Mouse (Mus musculus) erythroblast, embryonic 14.5 days (primary cell): ENCODE measurements at regions not wholly inside any gene's neighbourhood (a gene's known extent, or its start where the extent isn't known, plus 50 kb on each side); places are given as distances from the start of the nearest gene placed in this dataset.
"Not testable (repeated sequence)": the region's sequence is repeated elsewhere in the genome, so short reads cannot be mapped to it uniquely, and the experiment has no call there.

Experiments used
- H3K27me3 ChIP-seq: 2 replicates; pipeline ENCODE4 v1.6.1; 2012; ENCODE audit warnings: inconsistent platforms; ENCODE audit not compliant: control insufficient read depth
- H3K36me3 ChIP-seq: 2 replicates; pipeline ENCODE4 v1.6.1; 2012; ENCODE audit warnings: mild to moderate bottlenecking, inconsistent platforms; ENCODE audit not compliant: control insufficient read depth
- H3K4me1 ChIP-seq: 2 replicates; pipeline ENCODE4 v1.6.1; 2012; ENCODE audit warnings: inconsistent platforms; ENCODE audit not compliant: control insufficient read depth
- H3K4me3 ChIP-seq: replicated peaks from 2 replicates; pipeline ENCODE3; 2012; ENCODE audit warnings: moderate library complexity, mild to moderate bottlenecking, inconsistent platforms
- H3K9me3 ChIP-seq: 2 replicates; pipeline ENCODE4 v1.6.1; 2012; ENCODE audit warnings: low read length, inconsistent platforms, mixed read lengths; ENCODE audit not compliant: control insufficient read depth
- GATA1 ChIP-seq: IDR thresholded peaks from 2 replicates; pipeline ENCODE4 v1.6.1; 2012; ENCODE audit warnings: low read length, inconsistent platforms, mixed read lengths
- TAL1 ChIP-seq: IDR thresholded peaks from 3 replicates; pipeline ENCODE4 v1.6.1; 2012; ENCODE audit warnings: low read length, inconsistent platforms, mixed read lengths

DNA sequence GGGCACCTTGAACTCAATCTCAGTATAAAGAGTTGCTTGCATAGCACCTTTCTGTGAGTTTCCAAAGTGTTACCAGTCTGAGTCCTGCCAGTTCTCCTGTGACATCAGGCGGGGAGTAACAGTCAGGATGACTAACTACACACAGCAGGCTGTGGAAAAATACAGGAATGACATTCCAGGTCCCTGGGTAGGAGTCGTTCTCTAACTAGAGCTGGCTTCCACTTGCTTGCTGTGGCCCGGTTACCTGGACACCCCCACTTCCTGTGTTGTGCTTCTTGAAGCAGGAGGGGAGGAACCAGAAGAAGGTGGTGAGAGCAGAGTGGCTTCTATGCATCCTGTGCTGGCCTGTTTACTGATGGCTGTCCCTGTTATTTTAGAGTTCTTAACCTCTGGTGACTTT lies 81.0 kb downstream of the Btg1 start:
- Histone ChIP-seq H3K9me3 (no peaks in the 10 kb centered on the region), H3K4me3 (no peak overlapping the region)

DNA sequence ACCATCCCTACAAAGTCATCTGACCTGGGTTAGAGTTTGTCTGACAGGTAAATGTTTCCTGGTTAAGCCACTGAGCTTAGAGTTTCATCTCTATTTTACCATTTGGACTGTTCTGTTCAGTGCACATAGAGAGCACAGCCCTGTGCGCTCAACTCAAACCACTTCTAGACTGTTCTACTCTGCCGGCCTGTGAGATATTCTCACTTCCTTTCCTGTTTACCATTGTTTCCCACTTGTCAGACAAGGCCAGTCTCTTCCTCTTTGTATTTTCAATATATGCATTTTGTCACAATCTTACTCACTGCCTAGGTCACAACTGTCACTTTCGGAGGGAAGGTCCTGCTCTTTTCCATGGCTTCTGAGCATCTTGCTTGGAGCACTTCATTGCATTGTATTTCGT lies 89.8 kb downstream of the Btg1 start:
- no peaks in the 10 kb centered on the region for H3K4me1 ChIP-seq
- H3K9me3 ChIP-seq = no peaks in the 10 kb centered on the region
- no peak for TF ChIP-seq TAL1
- TF ChIP-seq GATA1 = no peak
- no peaks in the 10 kb centered on the region for H3K36me3 ChIP-seq
- H3K4me3 ChIP-seq = no peak overlapping the region
- no peaks in the 10 kb centered on the region for H3K27me3 ChIP-seq

More for the DNA sequence above, 81.0 kb downstream of the Btg1 start:
- no peaks in the 10 kb centered on the region for H3K36me3 ChIP-seq
- TF ChIP-seq TAL1 = no peak
- no peak for TF ChIP-seq GATA1
- H3K27me3 ChIP-seq = no peaks in the 10 kb centered on the region
- H3K4me1 ChIP-seq = no peaks in the 10 kb centered on the region

DNA sequence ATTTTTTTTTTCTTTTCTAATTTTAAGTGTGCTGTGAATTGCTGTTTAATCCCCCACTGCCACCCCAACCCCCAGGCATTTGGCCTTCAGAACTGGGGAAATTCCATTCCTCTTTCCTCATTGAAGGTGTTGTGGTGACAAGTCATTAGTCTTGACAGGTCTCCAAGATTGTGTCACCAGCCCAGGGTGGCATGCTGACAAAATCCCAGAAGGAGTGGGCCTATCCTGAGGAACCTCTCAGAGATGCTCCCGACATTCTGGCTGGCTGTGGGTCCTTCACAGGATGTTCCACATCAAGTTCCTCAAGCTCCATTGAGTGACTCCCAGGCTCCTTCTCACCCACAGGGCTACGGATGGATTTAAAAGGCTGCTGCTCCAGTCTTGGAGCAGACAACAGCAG lies 91.7 kb downstream of the Btg1 start:
- no peak overlapping the region for H3K4me3 ChIP-seq
- no peaks in the 10 kb centered on the region for H3K9me3 ChIP-seq
- H3K36me3 ChIP-seq = no peaks in the 10 kb centered on the region
- H3K27me3 ChIP-seq = no peaks in the 10 kb centered on the region
- H3K4me1 ChIP-seq = no peaks in the 10 kb centered on the region
- no peak for TF ChIP-seq GATA1
- TF ChIP-seq TAL1 = no peak

DNA sequence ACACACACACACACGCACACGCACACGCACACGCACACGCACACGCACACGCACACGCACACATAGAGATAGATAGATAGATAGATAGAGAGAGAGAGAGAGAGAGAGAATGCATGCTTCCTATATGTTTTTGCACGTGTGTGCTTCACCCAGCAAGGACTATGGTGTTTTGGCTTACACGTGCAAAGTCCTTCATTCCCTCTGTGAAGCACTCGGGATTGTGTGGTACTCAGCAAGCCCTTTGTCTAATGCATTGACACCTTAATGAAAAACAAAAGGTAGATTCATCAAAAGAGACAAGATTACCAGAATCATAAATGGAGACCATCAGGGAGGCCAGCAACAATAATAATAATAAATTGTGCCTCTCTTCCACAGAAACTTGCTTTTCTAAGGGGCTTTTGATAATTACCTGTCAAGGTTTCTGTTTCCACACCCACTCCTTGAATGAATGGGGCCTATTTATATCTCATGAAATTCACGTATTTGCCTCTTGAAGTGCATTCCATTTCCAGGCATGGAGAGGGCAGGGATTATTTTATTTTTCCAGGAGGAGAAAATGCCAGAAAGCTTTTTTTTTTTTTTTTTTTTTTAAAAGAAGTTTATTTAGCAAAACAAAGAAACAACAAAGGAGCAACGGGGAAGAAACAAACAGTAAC lies 93.0 kb downstream of the Btg1 start:
- H3K36me3 ChIP-seq = no peaks in the 10 kb centered on the region
- no peak overlapping the region for H3K4me3 ChIP-seq
- H3K27me3 ChIP-seq = no peaks in the 10 kb centered on the region
- no peak for TF ChIP-seq GATA1
- TF ChIP-seq TAL1 = no peak
- no peaks in the 10 kb centered on the region for H3K9me3 ChIP-seq
- no peaks in the 10 kb centered on the region for H3K4me1 ChIP-seq

DNA sequence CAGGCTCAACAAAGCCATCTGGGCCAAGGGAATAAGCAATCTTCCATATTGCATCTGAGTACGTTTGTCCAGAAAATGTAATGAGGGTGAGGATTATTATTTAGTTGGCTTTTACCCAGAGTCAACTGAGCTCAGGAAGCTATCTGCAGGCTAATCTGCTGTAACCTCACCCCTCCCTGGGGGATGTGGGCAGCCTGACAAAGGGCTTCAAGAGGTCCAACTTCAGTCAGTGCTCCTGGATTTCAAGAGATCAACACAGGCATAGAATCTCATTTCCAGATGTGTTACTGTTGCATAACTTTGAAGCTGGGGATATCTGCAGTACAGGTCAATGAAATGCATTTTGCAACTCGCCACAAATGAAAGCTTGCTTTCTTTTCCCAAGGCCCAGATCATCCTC lies 95.2 kb downstream of the Btg1 start:
- no peaks in the 10 kb centered on the region for H3K36me3 ChIP-seq
- no peaks in the 10 kb centered on the region for H3K9me3 ChIP-seq
- TF ChIP-seq GATA1 (no peak), TAL1 (no peak)
- no peaks in the 10 kb centered on the region for H3K27me3 ChIP-seq
- no peak overlapping the region for H3K4me3 ChIP-seq
- H3K4me1 ChIP-seq = no peaks in the 10 kb centered on the region

DNA sequence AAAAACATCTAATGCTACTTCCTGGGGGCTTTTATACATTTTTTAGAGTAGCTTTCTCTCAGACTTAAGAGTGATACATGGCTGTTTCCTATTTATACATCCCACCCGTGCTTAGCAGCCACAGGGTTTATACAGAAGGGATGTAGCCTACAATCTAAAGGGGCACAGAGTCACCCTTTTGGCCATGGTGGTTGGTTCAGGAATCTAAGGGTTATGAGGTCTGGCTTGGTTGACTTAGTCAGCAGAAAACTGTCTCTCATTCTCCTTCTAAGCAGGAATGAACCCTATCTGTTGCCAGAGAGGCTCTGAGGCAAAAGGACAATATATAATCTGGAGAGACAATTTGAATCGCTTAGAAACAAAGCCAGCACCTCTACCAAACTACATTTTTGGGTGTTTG lies 97.9 kb downstream of the Btg1 start:
- H3K4me1 ChIP-seq = no peaks in the 10 kb centered on the region
- no peak for TF ChIP-seq TAL1
- no peak for TF ChIP-seq GATA1
- H3K36me3 ChIP-seq = no peaks in the 10 kb centered on the region
- H3K9me3 ChIP-seq = no peaks in the 10 kb centered on the region
- no peaks in the 10 kb centered on the region for H3K27me3 ChIP-seq
- H3K4me3 ChIP-seq = no peak overlapping the region

DNA sequence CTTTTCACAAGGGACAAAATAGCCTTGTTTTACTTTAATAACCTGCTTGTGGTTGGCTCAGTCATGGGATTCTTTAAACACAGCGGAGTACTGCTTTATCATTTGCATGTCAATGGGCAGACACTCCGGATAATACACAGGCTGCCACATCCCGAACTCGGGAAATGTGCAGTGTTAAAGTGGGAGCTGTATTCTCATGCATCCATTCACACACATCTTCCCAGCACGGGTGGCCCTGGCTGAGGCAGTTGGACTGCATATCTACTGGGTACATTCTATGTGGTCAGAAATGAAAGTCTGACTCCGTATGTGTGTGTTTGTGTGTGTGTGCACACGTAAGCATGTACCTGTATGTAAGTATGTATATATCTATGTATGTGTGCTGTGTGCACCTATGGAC lies 100.5 kb downstream of the Btg1 start:
- no peaks in the 10 kb centered on the region for H3K27me3 ChIP-seq

DNA sequence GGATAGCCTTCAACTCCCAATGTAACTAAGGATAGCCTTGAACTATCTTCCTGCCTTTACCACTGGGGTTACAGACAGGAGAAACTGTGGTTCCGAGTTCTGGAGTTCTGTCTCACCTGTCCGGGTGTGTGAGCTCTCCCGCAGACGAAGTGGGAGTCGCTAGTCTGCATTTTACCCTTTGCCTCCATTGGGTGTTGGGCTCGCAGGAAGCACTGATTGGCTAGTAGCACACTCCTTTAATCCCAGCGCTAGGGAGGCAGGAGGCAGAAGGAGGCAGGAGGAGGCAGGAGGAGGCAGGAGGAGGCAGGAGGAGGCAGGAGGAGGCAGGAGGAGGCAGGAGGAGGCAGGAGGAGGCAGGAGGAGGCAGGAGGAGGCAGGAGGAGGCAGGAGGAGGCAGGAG lies 101.9 kb downstream of the Btg1 start:
- H3K4me1 ChIP-seq = peaks cover 12% of the 10 kb centered on the region
- H3K27me3 ChIP-seq, H3K9me3 ChIP-seq, H3K4me3 ChIP-seq, H3K36me3 ChIP-seq: not testable (repeated sequence)

More for the DNA sequence above, 100.5 kb downstream of the Btg1 start:
- no peaks in the 10 kb centered on the region for H3K9me3 ChIP-seq
- no peak for TF ChIP-seq GATA1
- TF ChIP-seq TAL1 = no peak
- H3K4me3 ChIP-seq = no peak overlapping the region
- no peaks in the 10 kb centered on the region for H3K36me3 ChIP-seq
- H3K4me1 ChIP-seq = peaks cover 8% of the 10 kb centered on the region

DNA sequence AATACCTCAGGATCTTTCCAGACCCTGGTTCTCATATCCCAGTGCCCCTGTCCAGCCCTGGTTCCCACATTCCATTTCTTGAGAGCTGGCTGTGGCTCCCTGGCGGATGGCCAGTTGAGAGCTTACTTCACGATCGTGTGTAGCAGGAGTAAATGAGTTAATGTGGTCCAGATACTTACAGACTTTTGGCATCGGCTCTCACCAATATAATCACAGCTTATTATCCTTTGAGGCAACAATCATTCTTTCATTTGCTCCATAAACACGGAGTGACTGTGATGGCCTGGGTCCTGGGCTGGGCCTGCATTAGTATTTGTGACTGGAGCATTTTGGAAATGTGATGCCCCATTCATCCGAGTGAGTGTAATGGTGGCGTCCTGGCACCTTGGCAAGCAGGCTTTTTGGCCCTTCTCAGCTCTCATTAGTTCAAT lies 103.5 kb downstream of the Btg1 start:
- no peaks in the 10 kb centered on the region for H3K9me3 ChIP-seq
- no peaks in the 10 kb centered on the region for H3K27me3 ChIP-seq
- no peaks in the 10 kb centered on the region for H3K36me3 ChIP-seq
- TF ChIP-seq GATA1 = no peak
- no peak for TF ChIP-seq TAL1
- H3K4me1 ChIP-seq = peaks cover 13% of the 10 kb centered on the region
- no peak overlapping the region for H3K4me3 ChIP-seq
